Mouse (Mus musculus) MEL (cell line): ENCODE results near the gene Apba1. TPM values are rescaled to one million over a fixed set of nuclear protein-coding genes. Genes with fewer than 3 reads are reported as not detected.

Source experiments
- DNase-seq: peaks from one replicate; pipeline ENCODE4 v3.0.0; 2011; ENCODE audit warnings: low read depth, low spot score
- H3K27ac ChIP-seq: 2 replicates; pipeline ENCODE4 v1.5.1; 2012; ENCODE audit warnings: low read depth, mild to moderate bottlenecking, control low read depth, low read length, moderate library complexity; ENCODE audit not compliant: control insufficient read depth
- H3K27me3 ChIP-seq, 2 experiments: fragments of 150-350 bp in 1 of 2; sonication (generic) in 1 of 2; 2 replicates each; pipeline ENCODE4 v1.6.1; 2012; ENCODE audit warnings: low read length in 2 of 2, mild to moderate bottlenecking in 2 of 2, improper control_type of control experiment in 1 of 2, moderate library complexity in 1 of 2; ENCODE audit not compliant: insufficient read depth in 2 of 2, control insufficient read depth in 1 of 2
- H3K36me3 ChIP-seq, 2 experiments: 2 replicates each; pipeline ENCODE4 v1.6.1; 2012 to 2014; ENCODE audit warnings: low read length in 2 of 2, improper control_type of control experiment in 1 of 2, inconsistent platforms in 1 of 2, mild to moderate bottlenecking in 1 of 2; ENCODE audit not compliant: insufficient read depth in 2 of 2, control insufficient read depth in 1 of 2
- H3K4me1 ChIP-seq, 2 experiments: fragments of 150-350 bp in 1 of 2; sonication (generic) in 1 of 2; 2 replicates each; pipeline ENCODE4 v1.6.1; 2012; ENCODE audit warnings: low read length in 2 of 2, improper control_type of control experiment in 1 of 2, mild to moderate bottlenecking in 1 of 2; ENCODE audit not compliant: insufficient read depth in 2 of 2, control insufficient read depth in 1 of 2
- H3K4me3 ChIP-seq, 2 experiments: fragments of 150-350 bp in 1 of 2; sonication (generic) in 1 of 2; 2 replicates each; pipeline ENCODE4 v1.5.1; 2012; ENCODE audit warnings: low read depth in 2 of 2, low read length in 2 of 2, mild to moderate bottlenecking in 2 of 2, moderate library complexity in 2 of 2, control low read depth in 1 of 2, improper control_type of control experiment in 1 of 2; ENCODE audit not compliant: control insufficient read depth in 1 of 2, insufficient read depth in 1 of 2
- H3K79me2 ChIP-seq: 2 replicates; pipeline ENCODE4 v1.6.1; 2012; ENCODE audit warnings: mild to moderate bottlenecking, low read length, moderate library complexity; ENCODE audit not compliant: control insufficient read depth, poor library complexity, insufficient read depth
- H3K9ac ChIP-seq: 2 replicates; pipeline ENCODE4 v1.6.1; 2012; ENCODE audit warnings: low read depth, mild to moderate bottlenecking, control low read depth, low read length, moderate library complexity; ENCODE audit not compliant: control insufficient read depth, poor library complexity, severe bottlenecking
- H3K9me3 ChIP-seq: fragments of 150-350 bp; sonication (generic); replicated peaks from 2 replicates; pipeline ENCODE4 v1.6.1; 2012; ENCODE audit warnings: mild to moderate bottlenecking, low read length, improper control_type of control experiment, moderate library complexity; ENCODE audit not compliant: insufficient read depth
- CHD1 ChIP-seq: IDR thresholded peaks from 2 replicates; pipeline ENCODE4 v1.6.1; 2012; ENCODE audit warnings: low read depth, mild to moderate bottlenecking, inconsistent platforms, low read length, improper control_type of control experiment
- CHD2 ChIP-seq: IDR thresholded peaks from 2 replicates; pipeline ENCODE4 v1.6.1; 2011; ENCODE audit warnings: low read length, improper control_type of control experiment
- CTCF ChIP-seq, 3 experiments: IDR thresholded peaks in 2 of 3; conservative IDR thresholded peaks in 1 of 3; 2 replicates each; pipeline ENCODE4 v1.5.1; 2011 to 2012; ENCODE audit warnings: low read length in 3 of 3, low read depth in 2 of 3, mild to moderate bottlenecking in 2 of 3, improper control_type of control experiment in 1 of 3, inconsistent platforms in 1 of 3, mixed read lengths in 1 of 3, moderate library complexity in 1 of 3; ENCODE audit not compliant: control insufficient read depth in 1 of 3, insufficient read depth in 1 of 3, poor library complexity in 1 of 3, severe bottlenecking in 1 of 3
- E2F4 ChIP-seq: IDR thresholded peaks from 2 replicates; pipeline ENCODE4 v1.6.1; 2011; ENCODE audit warnings: low read depth, low read length, improper control_type of control experiment, borderline replicate concordance
- GATA1 ChIP-seq: IDR thresholded peaks from 2 replicates; pipeline ENCODE4 v1.6.1; 2011; ENCODE audit warnings: low read depth, low read length, improper control_type of control experiment
- MAX ChIP-seq: IDR thresholded peaks from 2 replicates; pipeline ENCODE4 v1.6.1; 2011; ENCODE audit warnings: low read length, improper control_type of control experiment
- MEF2A ChIP-seq: IDR thresholded peaks from 2 replicates; pipeline ENCODE4 v1.6.1; 2014; ENCODE audit warnings: low read depth, mild to moderate bottlenecking, inconsistent platforms, low read length, improper control_type of control experiment; ENCODE audit not compliant: poor library complexity, insufficient replicate concordance, severe bottlenecking; ENCODE audit errors: extremely low read depth
- MXI1 ChIP-seq: IDR thresholded peaks from 2 replicates; pipeline ENCODE4 v1.6.1; 2011; ENCODE audit warnings: mild to moderate bottlenecking, low read depth, low read length, improper control_type of control experiment
- POLR2A ChIP-seq, 2 experiments: IDR thresholded peaks; 2 replicates each; pipeline ENCODE4 v1.6.1; 2011 to 2012; ENCODE audit warnings: low read length in 2 of 2, mild to moderate bottlenecking in 2 of 2, control low read depth in 1 of 2, improper control_type of control experiment in 1 of 2, low read depth in 1 of 2, moderate library complexity in 1 of 2; ENCODE audit not compliant: control insufficient read depth in 1 of 2, insufficient read depth in 1 of 2, poor library complexity in 1 of 2
- RAD21 ChIP-seq: IDR thresholded peaks from 2 replicates; pipeline ENCODE4 v1.6.1; 2011; ENCODE audit warnings: mild to moderate bottlenecking, low read depth, low read length, improper control_type of control experiment
- SMC3 ChIP-seq: IDR thresholded peaks from 2 replicates; pipeline ENCODE4 v1.6.1; 2011; ENCODE audit warnings: low read depth, low read length, improper control_type of control experiment
- TBP ChIP-seq: IDR thresholded peaks from 2 replicates; pipeline ENCODE4 v1.8.0; 2011; ENCODE audit warnings: low read depth, low read length, improper control_type of control experiment
- TCF12 ChIP-seq: IDR thresholded peaks from 2 replicates; pipeline ENCODE4 v1.6.1; 2014; ENCODE audit warnings: low read depth, mild to moderate bottlenecking, inconsistent platforms, low read length, improper control_type of control experiment, moderate library complexity
- UBTF ChIP-seq: IDR thresholded peaks from 2 replicates; pipeline ENCODE4 v1.6.1; 2012; ENCODE audit warnings: low read depth, mild to moderate bottlenecking, inconsistent platforms, low read length, improper control_type of control experiment, moderate library complexity, borderline replicate concordance; ENCODE audit not compliant: insufficient read depth
- USF2 ChIP-seq, 2 experiments: IDR thresholded peaks; 2 replicates each; pipeline ENCODE4 v1.6.1; 2011 to 2012; ENCODE audit warnings: improper control_type of control experiment in 2 of 2, low read length in 2 of 2, borderline replicate concordance in 1 of 2, inconsistent platforms in 1 of 2, low read depth in 1 of 2, mild to moderate bottlenecking in 1 of 2; ENCODE audit not compliant: insufficient read depth in 1 of 2
- ZC3H11A ChIP-seq: IDR thresholded peaks from 2 replicates; pipeline ENCODE4 v1.6.1; 2012; ENCODE audit warnings: low read depth, mild to moderate bottlenecking, inconsistent platforms, low read length, improper control_type of control experiment
- ZKSCAN1 ChIP-seq: IDR thresholded peaks from 2 replicates; pipeline ENCODE4 v1.6.1; 2012; ENCODE audit warnings: low read depth, mild to moderate bottlenecking, inconsistent platforms, low read length, improper control_type of control experiment, moderate library complexity
- ZNF384 ChIP-seq: IDR thresholded peaks from 2 replicates; pipeline ENCODE4 v1.6.1; 2012; ENCODE audit warnings: low read depth, mild to moderate bottlenecking, inconsistent platforms, low read length, improper control_type of control experiment
- polyA plus RNA-seq, 2 experiments: library from polyadenylated mRNA; stranded (reverse) in 1 of 2; unstranded in 1 of 2; fragments of >175 nt in 1 of 2; fragments of >200 nt in 1 of 2; gene quantifications; 2 replicates each; pipeline versions ENCODE4 v1.2.1 to v1.2.4; 2012; ENCODE audit warnings: low replicate concordance in 2 of 2, low read depth in 1 of 2; ENCODE audit not compliant: insufficient read length in 2 of 2, insufficient read depth in 1 of 2, missing spikeins in 1 of 2
- total RNA-seq: library from RNA; depleted of rRNA; stranded (reverse); fragments of 300-350 nt; gene quantifications from 2 replicates; pipeline ENCODE4 v1.2.3, GENCODE M21; 2012

The Apba1 gene
- total and polyA plus RNA-seq, 3 experiments, result under 0.01 to 0.03 TPM; not detected in 1

DNA sequence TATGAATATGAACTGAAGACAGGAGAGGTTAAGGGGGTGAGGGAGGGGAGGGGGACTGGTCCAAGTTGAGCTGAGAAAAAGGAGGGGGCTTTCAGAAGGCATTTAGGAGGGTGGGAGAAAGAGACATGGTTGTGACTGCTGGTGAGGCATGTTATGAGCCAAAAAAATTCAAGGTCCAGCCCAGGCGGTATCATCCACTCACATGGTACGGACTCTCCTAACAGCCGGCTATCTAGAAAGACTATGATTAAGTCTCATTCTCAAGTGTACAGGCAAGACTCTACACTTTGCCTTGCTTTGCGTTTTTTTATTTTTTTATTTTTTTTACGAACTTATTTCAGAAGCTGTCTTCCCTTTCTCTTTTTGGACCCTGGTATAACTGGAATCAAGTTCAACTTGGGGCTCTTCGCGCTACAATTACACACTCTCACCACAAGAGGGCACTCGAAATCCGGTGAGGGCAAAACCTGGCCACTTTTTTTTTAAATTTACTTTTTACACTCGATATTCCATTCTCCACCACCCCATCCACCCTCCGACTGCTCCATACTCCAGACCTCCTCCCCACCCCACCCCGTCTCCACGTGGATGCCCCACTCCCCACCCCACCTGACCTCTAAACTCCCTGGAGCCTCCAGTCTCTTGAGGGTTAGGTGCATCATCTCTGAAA is 101.6 kb downstream of the Apba1 start:
- TF ChIP-seq RAD21 (peak; percentile 65), SMC3 (peak; percentile 62), GATA1 (no peak), MXI1 (no peak), MAX (no peak), E2F4 (no peak), ZC3H11A (peak; percentile 34; the same call in 1 of the 2 replicates), MEF2A (no peak), CTCF (IDR thresholded peaks at IDR 0.05 in 2 of 3, conservative IDR thresholded peaks at IDR 0.05 in 1 of 3; ENCODE audit: control insufficient read depth in 1 of 3, insufficient read depth in 1 of 3, low read depth in 2 of 3, low read length in 3 of 3, poor library complexity in 1 of 3, severe bottlenecking in 1 of 3) (peak; percentile 56 to 73 (median 67)), CHD1 (no peak), ZKSCAN1 (no peak), ZNF384 (peak; percentile 90), TBP (no peak), CHD2 (no peak)
- DNase-seq, result peak; percentile 48
- no peaks in the 10 kb centered on the region for H3K27me3 ChIP-seq
- no peak overlapping the region for H3K9ac ChIP-seq
- H3K9me3 ChIP-seq, result no peaks in the 10 kb centered on the region
- H3K36me3 ChIP-seq, result no peaks in the 10 kb centered on the region
- H3K79me2 ChIP-seq, result no peaks in the 10 kb centered on the region
- H3K4me1 ChIP-seq, result no peaks in the 10 kb centered on the region
- H3K27ac ChIP-seq, result no peak overlapping the region
- no peak overlapping the region for H3K4me3 ChIP-seq

DNA sequence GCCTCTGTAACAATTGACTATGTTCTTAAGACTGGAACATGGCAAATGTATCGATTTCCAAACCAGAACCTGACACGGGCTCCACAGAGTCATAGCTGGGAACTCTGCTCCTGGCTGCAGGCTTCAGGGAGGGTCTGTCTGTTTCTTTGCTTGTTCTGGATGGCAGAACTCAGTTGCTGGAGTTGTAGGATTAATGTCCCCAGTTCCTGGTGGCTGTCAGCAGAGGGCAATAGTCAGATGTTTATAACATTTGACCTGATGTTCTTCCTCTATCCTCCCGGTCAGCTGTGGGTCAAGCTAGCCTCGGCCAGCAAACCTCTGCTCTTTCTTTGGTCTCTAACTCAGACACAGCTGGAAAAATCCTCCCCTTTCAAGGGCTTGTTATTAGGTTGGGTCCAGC is 104.0 kb downstream of the Apba1 start:
- no peak for TF ChIP-seq UBTF
- no peak for TF ChIP-seq TCF12
- TF ChIP-seq SMC3, result no peak
- no peak for TF ChIP-seq POLR2A (IDR thresholded peaks at IDR 0.05; ENCODE audit: control insufficient read depth in 1 of 2, insufficient read depth in 1 of 2, low read depth in 1 of 2, low read length in 2 of 2, poor library complexity in 1 of 2)
- no peak for TF ChIP-seq USF2 (IDR thresholded peaks at IDR 0.05; ENCODE audit: borderline replicate concordance in 1 of 2, insufficient read depth in 1 of 2, low read depth in 1 of 2, low read length in 2 of 2)
- TF ChIP-seq MXI1, result no peak
- TF ChIP-seq, all 39 proteins: peak for 0
- Histone ChIP-seq H3K4me3 (no peak overlapping the region), H3K36me3 (no peaks in the 10 kb centered on the region), H3K9me3 (no peaks in the 10 kb centered on the region), H3K4me1 (no peaks in the 10 kb centered on the region), H3K79me2 (no peaks in the 10 kb centered on the region), H3K9ac (no peak overlapping the region), H3K27ac (no peak overlapping the region), H3K27me3 (no peaks in the 10 kb centered on the region)
- no peak for DNase-seq
